Mouse (Mus musculus): ENCODE measurements around the gene Nt5c1a.

Gene Nt5c1a

GRCm38 (mm10) chr4:123211453-123211852 is 10.1 kb downstream of the Nt5c1a start:
- no peak for DNase-seq (ENCODE audit: low read depth in 1 of 2, low spot score in 2 of 2)

- DNase-seq (ENCODE audit: low read depth in 1 of 2, low spot score in 2 of 2): no peak
These were observed 11.0 kb downstream of the Nt5c1a start for GRCm38 (mm10) chr4:123212330-123212729.

- no peak for DNase-seq (ENCODE audit: low read depth in 1 of 2, low spot score in 2 of 2)
These were observed 12.7 kb downstream of the Nt5c1a start for GRCm38 (mm10) chr4:123213975-123214374.

- DNase-seq (ENCODE audit: low read depth in 1 of 2, low spot score in 2 of 2): no peak
These were observed 14.1 kb downstream of the Nt5c1a start for GRCm38 (mm10) chr4:123215367-123215766.

GRCm38 (mm10) chr4:123216782-123217181 is 15.5 kb downstream of the Nt5c1a start:
- no peak for DNase-seq (ENCODE audit: low read depth in 1 of 2, low spot score in 2 of 2)

GRCm38 (mm10) chr4:123219720-123220357 is 18.5 kb downstream of the Nt5c1a start:
- DNase-seq (ENCODE audit: low read depth in 1 of 2, low spot score in 2 of 2): no peak

- no peak for DNase-seq (ENCODE audit: low read depth in 1 of 2, low spot score in 2 of 2)
These were observed 19.3 kb downstream of the Nt5c1a start for GRCm38 (mm10) chr4:123220637-123221036.

- DNase-seq (ENCODE audit: low read depth in 1 of 2, low spot score in 2 of 2): no peak
These were observed 22.0 kb downstream of the Nt5c1a start for GRCm38 (mm10) chr4:123223309-123223708.

- DNase-seq (ENCODE audit: low read depth in 1 of 2, low spot score in 2 of 2): no peak
These were observed 24.6 kb downstream of the Nt5c1a start for GRCm38 (mm10) chr4:123225718-123226403.

GRCm38 (mm10) chr4:123227707-123228106 is 26.4 kb downstream of the Nt5c1a start:
- no peak for DNase-seq (ENCODE audit: low read depth in 1 of 2, low spot score in 2 of 2)

- no peak for DNase-seq (ENCODE audit: low read depth in 1 of 2, low spot score in 2 of 2)
These were observed 27.0 kb downstream of the Nt5c1a start for GRCm38 (mm10) chr4:123228270-123228669.

- no peak for DNase-seq (ENCODE audit: low read depth in 1 of 2, low spot score in 2 of 2)
These were observed 27.9 kb downstream of the Nt5c1a start for GRCm38 (mm10) chr4:123229166-123229565.

GRCm38 (mm10) chr4:123232841-123233240 is 31.5 kb downstream of the Nt5c1a start:
- no peak for DNase-seq (ENCODE audit: low read depth in 1 of 2, low spot score in 2 of 2)

- no peak for DNase-seq (ENCODE audit: low read depth in 1 of 2, low spot score in 2 of 2)
These were observed 32.3 kb downstream of the Nt5c1a start, which contains the start of gene Heyl for GRCm38 (mm10) chr4:123233492-123234084. Gene Heyl (plus strand): TSS chr4:123233556.

- DNase-seq (ENCODE audit: low read depth in 1 of 2, low spot score in 2 of 2): no peak
These were observed 34.6 kb downstream of the Nt5c1a start for GRCm38 (mm10) chr4:123235835-123236430.

GRCm38 (mm10) chr4:123236431-123237031 is 35.2 kb downstream of the Nt5c1a start:
- DNase-seq (ENCODE audit: low read depth in 1 of 2, low spot score in 2 of 2): no peak

- no peak for DNase-seq (ENCODE audit: low read depth in 1 of 2, low spot score in 2 of 2)
These were observed 36.3 kb downstream of the Nt5c1a start for GRCm38 (mm10) chr4:123237386-123238266.

- no peak for DNase-seq (ENCODE audit: low read depth in 1 of 2, low spot score in 2 of 2)
These were observed 38.3 kb downstream of the Nt5c1a start for GRCm38 (mm10) chr4:123239361-123240203.

- no peak for DNase-seq (ENCODE audit: low read depth in 1 of 2, low spot score in 2 of 2)
These were observed 44.9 kb downstream of the Nt5c1a start for GRCm38 (mm10) chr4:123246221-123246620.

- no peak for DNase-seq (ENCODE audit: low read depth in 1 of 2, low spot score in 2 of 2)
These were observed 45.3 kb downstream of the Nt5c1a start for GRCm38 (mm10) chr4:123246651-123247050.

Measured in monocyte, adult 2 months (primary cell).